ENCODE assay signal across 12 mouse cellular contexts in the genomic region with DNA sequence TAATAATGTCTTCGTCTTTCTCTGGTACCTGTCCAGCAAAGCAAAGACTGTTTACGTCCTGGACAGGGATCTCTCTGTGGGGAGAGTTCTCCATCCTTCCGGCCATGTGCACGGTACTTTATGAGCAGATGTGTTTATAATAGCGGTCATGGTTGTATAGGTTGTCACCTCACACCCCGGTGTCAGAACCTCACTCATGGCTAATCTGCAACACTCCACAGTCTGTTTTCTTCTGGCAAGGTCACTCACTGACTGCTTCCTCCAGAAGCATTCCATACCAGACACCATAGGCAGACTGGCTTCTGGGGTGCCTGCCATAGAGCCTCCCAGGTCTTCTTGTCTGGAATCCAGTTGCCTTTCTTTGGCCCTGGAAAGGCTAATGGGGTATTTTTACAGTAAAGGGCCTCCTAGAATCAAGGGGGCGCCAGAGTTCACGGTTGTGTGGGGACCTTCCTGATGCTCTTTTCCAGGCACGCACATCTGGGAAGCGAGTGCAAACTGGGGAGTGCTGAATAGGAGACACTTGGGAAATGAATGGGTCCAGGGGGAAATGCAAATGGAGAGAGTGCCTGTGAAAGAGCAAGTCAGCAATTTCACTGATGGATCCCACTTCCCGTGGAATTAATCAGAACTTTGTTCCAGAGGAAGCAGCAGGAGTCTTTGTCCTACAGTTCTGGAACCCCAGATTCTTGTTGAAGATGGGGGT.
DNase-seq lines count a peak whose midpoint lies in the region; ATAC-seq and TF ChIP-seq lines count a peak whose summit lies in the region.
"Had no signal": no experiment of that assay in that cellular context is flagged by ENCODE, and none has a peak within 500 bp of the region (broad histone marks: within the 10 kb centered on the region; RNA-seq: fewer than 3 reads in every experiment).

No protein-coding gene starts in this region.

- peaks cover 0 to 5% of the 10 kb centered on the region in 2 experiments; a peak in 2 of 4 replicates for H3K4me1 ChIP-seq in liver, embryonic 14.5 days (replicated peaks; ENCODE audit: control insufficient read depth in 2 of 2, insufficient read depth in 2 of 2, low read length in 1 of 2)
- H3K4me1 ChIP-seq in liver, embryonic 12.5 days = peaks cover 20% of the 10 kb centered on the region
- peaks cover 0 to 6% of the 10 kb centered on the region in 2 experiments; a peak in 2 of 4 replicates for H3K4me1 ChIP-seq in MEL (ENCODE audit: control insufficient read depth in 1 of 2, insufficient read depth in 2 of 2, low read length in 2 of 2)
- H3K4me1 ChIP-seq: forebrain, embryonic 10.5 days; midbrain, embryonic 10.5 days had no signal

- ATAC-seq in liver, embryonic 14.5 days (ENCODE audit: insufficient read depth) = no peak
- no peak for ATAC-seq in liver, embryonic 12.5 days

- TF ChIP-seq EP300 in liver, embryonic 14.5 days (IDR thresholded peaks at IDR 0.05; ENCODE audit: low read depth) = no peak
- no peak for TF ChIP-seq EP300 in MEL (IDR thresholded peaks at IDR 0.05; ENCODE audit: low read depth in 1 of 2, low read length in 2 of 2)

- no peak overlapping the region for H3K4me3 ChIP-seq in liver, embryonic 14.5 days (ENCODE audit: insufficient read depth in 1 of 2, low read depth in 2 of 2, low read length in 2 of 2)
- no peak overlapping the region for H3K4me3 ChIP-seq in liver, embryonic 12.5 days
- H3K4me3 ChIP-seq in MEL (ENCODE audit: control insufficient read depth in 1 of 2, insufficient read depth in 1 of 2, low read depth in 2 of 2, low read length in 2 of 2) = no peak overlapping the region
- H3K4me3 ChIP-seq in myocyte = no peak overlapping the region
- H3K4me3 ChIP-seq: forebrain, embryonic 10.5 days; heart, embryonic 10.5 days; midbrain, embryonic 10.5 days had no signal

- TF ChIP-seq CTCF in liver, embryonic 14.5 days (IDR thresholded peaks at IDR 0.05; ENCODE audit: low read depth) = peak; percentile 39
- peak; percentile 9 to 40 (median 34); a peak in 3 of 6 replicates for TF ChIP-seq CTCF in MEL (IDR thresholded peaks at IDR 0.05 in 2 of 3, conservative IDR thresholded peaks at IDR 0.05 in 1 of 3; ENCODE audit: control insufficient read depth in 1 of 3, insufficient read depth in 1 of 3, low read depth in 2 of 3, low read length in 3 of 3, poor library complexity in 1 of 3, severe bottlenecking in 1 of 3)

- no peak for TF ChIP-seq POLR2A in MEL (IDR thresholded peaks at IDR 0.05; ENCODE audit: control insufficient read depth in 1 of 2, insufficient read depth in 1 of 2, low read depth in 1 of 2, low read length in 2 of 2, poor library complexity in 1 of 2)
- no peak for TF ChIP-seq POLR2A in myocyte (IDR thresholded peaks at IDR 0.05; ENCODE audit: insufficient read length, low read depth)

- intact Hi-C loops in gastrocnemius, postnatal 14 days (cut with DNase I; ENCODE audit: low total_unique reads) = no loop called here
- intact Hi-C loops in left cerebral cortex, postnatal 4 days (cut with DNase I) = no loop called here

- no peak overlapping the region for H3K4me2 ChIP-seq in liver, embryonic 14.5 days (ENCODE audit: low read depth)
- H3K4me2 ChIP-seq in liver, embryonic 12.5 days = no peak overlapping the region
- H3K4me2 ChIP-seq in myocyte (ENCODE audit: low read depth) = peak overlapping the region; percentile 91

- 81% methylated on average over 11 of the region's 11 CpGs for WGBS in liver, embryonic 14.5 days (ENCODE audit: insufficient replicate concordance)
- 82% methylated on average over 11 of the region's 11 CpGs for WGBS in liver, embryonic 12.5 days (ENCODE audit: insufficient replicate concordance)

- no peak overlapping the region for H3K9ac ChIP-seq in liver, embryonic 14.5 days (replicated peaks)
- H3K9ac ChIP-seq in liver, embryonic 12.5 days = no peak overlapping the region
- H3K9ac ChIP-seq in MEL (ENCODE audit: control insufficient read depth, low read depth, low read length, poor library complexity, severe bottlenecking) = no peak overlapping the region

- no peaks in the 10 kb centered on the region for H3K27me3 ChIP-seq in liver, embryonic 14.5 days (ENCODE audit: control insufficient read depth, insufficient read depth, low read length)
- no peaks in the 10 kb centered on the region for H3K27me3 ChIP-seq in liver, embryonic 12.5 days (replicated peaks)
- no peaks in the 10 kb centered on the region for H3K27me3 ChIP-seq in MEL (ENCODE audit: control insufficient read depth in 1 of 2, insufficient read depth in 2 of 2, low read length in 2 of 2)
- H3K27me3 ChIP-seq in myocyte (ENCODE audit: control insufficient read depth, insufficient read depth, insufficient read length) = no peaks in the 10 kb centered on the region

- peak; percentile 33 for DNase-seq in gastrocnemius, postnatal 14 days
- DNase-seq in gastrocnemius, postnatal 25 days = no peak
- no peak for DNase-seq in liver, embryonic 14.5 days (ENCODE audit: low read depth in 3 of 3, low spot score in 3 of 3)
- no peak for DNase-seq in MEL (ENCODE audit: low read depth, low spot score)
- no peak for DNase-seq in layer of hippocampus, adult 8-10 months (ENCODE audit: low spot score in 2 of 2)
- no peak for DNase-seq in left cerebral cortex, postnatal 4 days
- DNase-seq: thymus, postnatal 14 days had no signal

- H3ac ChIP-seq in myocyte (ENCODE audit: control insufficient read depth, insufficient read length) = no peak overlapping the region

- TF ChIP-seq RAD21 in MEL (IDR thresholded peaks at IDR 0.05; ENCODE audit: low read depth, low read length) = no peak

- H3K27ac ChIP-seq in liver, embryonic 14.5 days = no peak overlapping the region
- H3K27ac ChIP-seq in liver, embryonic 12.5 days = no peak overlapping the region
- H3K27ac ChIP-seq in MEL (ENCODE audit: control insufficient read depth, low read depth, low read length) = no peak overlapping the region
- H3K27ac ChIP-seq: forebrain, embryonic 10.5 days; midbrain, embryonic 10.5 days had no signal

- no peaks in the 10 kb centered on the region for H3K36me3 ChIP-seq in liver, embryonic 14.5 days (replicated peaks; ENCODE audit: control insufficient read depth, insufficient read depth, low read depth)
- H3K36me3 ChIP-seq in liver, embryonic 12.5 days = no peaks in the 10 kb centered on the region
- H3K36me3 ChIP-seq in MEL (ENCODE audit: control insufficient read depth in 1 of 2, insufficient read depth in 2 of 2, low read length in 2 of 2) (peaks cover 0 to 6% of the 10 kb centered on the region in 2 experiments; a peak in 2 of 4 replicates), myocyte (ENCODE audit: control insufficient read depth, insufficient read depth) (no peaks in the 10 kb centered on the region)
- H3K36me3 ChIP-seq: forebrain, embryonic 10.5 days; heart, embryonic 10.5 days; midbrain, embryonic 10.5 days had no signal

- no peaks in the 10 kb centered on the region for H3K79me2 ChIP-seq in MEL (ENCODE audit: control insufficient read depth, insufficient read depth, low read length, poor library complexity)
- no peaks in the 10 kb centered on the region for H3K79me2 ChIP-seq in myocyte (ENCODE audit: control insufficient read depth, insufficient read depth)

- no peaks in the 10 kb centered on the region for H3K9me3 ChIP-seq in liver, embryonic 14.5 days (ENCODE audit: control insufficient read depth, low read length)
- no peaks in the 10 kb centered on the region for H3K9me3 ChIP-seq in liver, embryonic 12.5 days (replicated peaks)
- no peaks in the 10 kb centered on the region for H3K9me3 ChIP-seq in MEL (replicated peaks; ENCODE audit: insufficient read depth, low read length)
- H3K9me3 ChIP-seq: heart, embryonic 10.5 days; midbrain, embryonic 10.5 days had no signal

TF ChIP-seq in MEL, 35 proteins besides CTCF, POLR2A, EP300 and RAD21:
- TF ChIP-seq ZMIZ1 (IDR thresholded peaks at IDR 0.05; ENCODE audit: low read depth, low read length) (no peak), KAT2A (conservative IDR thresholded peaks at IDR 0.05; ENCODE audit: low read depth, low read length) (no peak), MAX (IDR thresholded peaks at IDR 0.05; ENCODE audit: low read length) (no peak), USF1 (IDR thresholded peaks at IDR 0.05; ENCODE audit: low read depth, low read length) (no peak), ZC3H11A (IDR thresholded peaks at IDR 0.05; ENCODE audit: low read depth, low read length) (no peak), GATA1 (IDR thresholded peaks at IDR 0.05; ENCODE audit: low read depth, low read length) (no peak), BHLHE40 (IDR thresholded peaks at IDR 0.05; ENCODE audit: borderline replicate concordance, low read depth, low read length) (no peak), ZKSCAN1 (IDR thresholded peaks at IDR 0.05; ENCODE audit: low read depth, low read length) (no peak)

TF ChIP-seq in myocyte, 11 proteins besides CTCF, POLR2A, EP300 and RAD21:
- TF ChIP-seq REST (IDR thresholded peaks at IDR 0.05; ENCODE audit: insufficient read depth, insufficient read length) = no peak
- no peak for TF ChIP-seq E2F4 (IDR thresholded peaks at IDR 0.05; ENCODE audit: insufficient read depth)
- no peak for TF ChIP-seq TCF12 (IDR thresholded peaks at IDR 0.05; ENCODE audit: insufficient read depth, poor library complexity, severe bottlenecking)
- TF ChIP-seq CEBPB (IDR thresholded peaks at IDR 0.05; ENCODE audit: insufficient read depth, poor library complexity, severe bottlenecking) = no peak
- no peak for TF ChIP-seq POLR2AphosphoS2 (IDR thresholded peaks at IDR 0.05; ENCODE audit: insufficient read length, low read depth)
- TF ChIP-seq MYOD1 (IDR thresholded peaks at IDR 0.05; ENCODE audit: control insufficient read depth in 1 of 3, insufficient read length in 2 of 3, low read depth in 2 of 3) = no peak
- TF ChIP-seq SRF (IDR thresholded peaks at IDR 0.05; ENCODE audit: control insufficient read depth, insufficient read length, low read depth) = no peak
- no peak for TF ChIP-seq MAX (IDR thresholded peaks at IDR 0.05; ENCODE audit: low read depth)
